Mouse (Mus musculus) midbrain, embryonic 14.5 days (tissue): Measurements from ENCODE around the gene Diaph2. TPM values are rescaled to one million over a fixed set of nuclear protein-coding genes. Genes with fewer than 3 reads are reported as not detected.
"Not testable (repeated sequence)": the region's sequence is repeated elsewhere in the genome, so short reads cannot be mapped to it uniquely, and the experiment has no call there.

ENCODE experiments used
- ATAC-seq: fragments of 200-750 bp; cut with Nextera tagmentation; 2 replicates; pipeline ENCODE4 v1.8.0; 2017; ENCODE audit warnings: moderate number of reproducible peaks, moderate library complexity; ENCODE audit not compliant: low FRiP score, low TSS enrichment
- DNase-seq: peaks from one replicate; pipeline ENCODE4 v3.0.0-alpha.2; 2015
- H3K27ac ChIP-seq: fragments of 300-500 bp; sonication (generic); replicated peaks from 2 replicates; pipeline ENCODE4 v1.5.1; 2014; ENCODE audit warnings: mild to moderate bottlenecking, low read depth, low read length, moderate library complexity
- H3K27me3 ChIP-seq: fragments of 300-500 bp; sonication (generic); 2 replicates; pipeline ENCODE4 v1.6.1; 2014; ENCODE audit warnings: low read length, control low read depth, mixed read lengths; ENCODE audit not compliant: control insufficient read depth, insufficient read depth
- H3K36me3 ChIP-seq: fragments of 300-500 bp; sonication (generic); 2 replicates; pipeline ENCODE4 v1.6.1; 2014; ENCODE audit warnings: low read length, control low read depth; ENCODE audit not compliant: control insufficient read depth, insufficient read depth
- H3K4me1 ChIP-seq: fragments of 300-500 bp; sonication (generic); 2 replicates; pipeline ENCODE4 v1.6.1; 2014; ENCODE audit warnings: mild to moderate bottlenecking, antibody characterized with exemption, low read length, control low read depth; ENCODE audit not compliant: control insufficient read depth, insufficient read depth
- H3K4me2 ChIP-seq: fragments of 300-500 bp; sonication (generic); 2 replicates; pipeline ENCODE4 v1.6.1; 2014; ENCODE audit warnings: mild to moderate bottlenecking, low read length, moderate library complexity
- H3K4me3 ChIP-seq: fragments of 300-500 bp; sonication (generic); replicated peaks from 2 replicates; pipeline ENCODE4 v1.5.1; 2014; ENCODE audit warnings: low read depth, low read length
- H3K9ac ChIP-seq: fragments of 300-500 bp; sonication (generic); replicated peaks from 2 replicates; pipeline ENCODE4 v1.6.1; 2014; ENCODE audit warnings: mild to moderate bottlenecking, low read length, moderate library complexity
- H3K9me3 ChIP-seq: fragments of 300-500 bp; sonication (generic); 2 replicates; pipeline ENCODE4 v1.6.1; 2016; ENCODE audit warnings: low read length, control low read depth, mixed read lengths; ENCODE audit not compliant: control insufficient read depth
- WGBS: fragments of 180-500 bp; shearing (Covaris S2); extraction: QIAGEN DNeasy Blood & Tissue Kit; methylation state at CpG from one replicate; pipeline ENCODE4 v1.1.7; 2014; 5-methylcytosine and 5-hydroxymethylcytosine counted together
- polyA plus RNA-seq: library from polyadenylated mRNA; unstranded; fragments of >200 nt; fragmentation: Nextera tagmentation; extraction: Ambion mirVana; gene quantifications from 2 replicates; pipeline ENCODE4 v1.2.1, GENCODE M21; 2014

The Diaph2 gene
- polyA plus RNA-seq, 1 experiment from 2014 or later, result 4.9 TPM

DNA sequence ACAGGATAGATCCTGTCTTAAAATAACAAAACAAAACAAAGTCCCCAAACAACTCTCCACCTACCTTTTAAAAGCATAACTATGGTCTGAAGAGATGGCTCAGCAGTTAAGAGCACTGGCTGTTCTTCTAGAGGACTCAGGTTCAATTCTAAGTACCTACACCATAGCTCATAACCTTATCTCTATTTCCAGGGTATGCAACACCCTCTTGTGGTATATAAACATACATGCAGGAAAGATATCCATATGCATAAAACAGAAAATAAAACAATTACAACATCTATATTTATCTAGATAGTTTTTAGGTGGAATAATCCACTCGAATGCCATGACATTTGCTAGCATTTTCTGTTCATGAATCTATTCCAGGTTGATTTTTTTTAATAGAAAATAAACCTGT, 27.2 kb downstream of the Diaph2 start:
- no peak overlapping the region for H3K4me2 ChIP-seq
- no peak overlapping the region for H3K4me3 ChIP-seq
- WGBS, result 85% methylated on average over 1 of the region's 1 CpGs
- H3K4me1 ChIP-seq, result no peaks in the 10 kb centered on the region
- no peak overlapping the region for H3K9ac ChIP-seq
- no peaks in the 10 kb centered on the region for H3K27me3 ChIP-seq
- DNase-seq (no peak), ATAC-seq (no peak)
- no peak overlapping the region for H3K27ac ChIP-seq
- H3K36me3 ChIP-seq, result no peaks in the 10 kb centered on the region
- H3K9me3 ChIP-seq, result no peaks in the 10 kb centered on the region

DNA sequence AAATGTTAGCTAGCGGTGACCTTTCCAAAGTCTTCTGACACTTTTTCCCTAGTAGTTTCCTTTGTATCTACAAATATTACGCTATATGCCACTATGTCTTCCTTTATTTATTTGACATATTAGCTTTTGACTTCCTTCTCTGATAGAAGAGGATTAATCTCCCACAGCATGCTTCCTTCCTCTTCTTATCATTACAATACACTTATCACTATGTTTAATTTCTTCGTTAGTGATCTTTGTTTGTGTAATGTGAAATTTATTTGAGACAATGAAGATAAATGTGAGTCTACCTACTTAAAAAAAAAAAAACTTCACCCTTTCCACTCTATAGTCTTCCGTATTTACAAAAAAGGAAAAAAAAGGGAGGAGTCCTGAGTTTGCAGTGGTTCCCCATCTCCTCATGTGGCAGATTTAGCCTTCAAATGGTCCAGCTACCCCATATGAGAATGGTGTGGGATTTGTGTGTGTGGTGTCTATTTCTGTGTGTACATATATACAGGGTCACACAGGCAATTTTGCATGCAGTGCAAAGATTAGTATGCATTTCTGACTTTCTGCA, 27.9 kb downstream of the Diaph2 start:
- Histone ChIP-seq H3K36me3 (no peaks in the 10 kb centered on the region), H3K27ac (no peak overlapping the region), H3K9me3 (no peaks in the 10 kb centered on the region), H3K4me2 (no peak overlapping the region), H3K4me3 (no peak overlapping the region), H3K4me1 (no peaks in the 10 kb centered on the region), H3K9ac (no peak overlapping the region), H3K27me3 (no peaks in the 10 kb centered on the region)
- no peak for DNase-seq
- ATAC-seq, result no peak
- WGBS, result 83% methylated on average over 4 of the region's 4 CpGs

DNA sequence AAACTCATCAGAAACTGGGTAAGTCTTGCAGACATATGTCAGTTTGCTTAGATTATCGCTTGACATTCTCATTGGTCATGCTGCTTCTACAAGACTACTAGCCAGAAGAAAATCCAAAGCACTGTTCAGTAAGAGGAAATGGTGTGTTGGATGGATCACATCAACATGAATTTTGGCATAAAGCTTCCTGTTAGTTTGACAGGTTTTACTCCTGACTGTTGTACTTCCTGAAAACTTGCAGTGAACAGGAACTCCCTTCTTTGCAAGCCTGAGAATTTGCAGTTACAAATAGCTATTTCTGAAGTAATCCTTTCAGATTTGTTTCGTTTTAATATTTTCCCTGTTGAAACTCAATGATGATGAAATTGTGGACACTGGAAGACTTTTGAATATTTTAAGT, 32.3 kb downstream of the Diaph2 start:
- WGBS, result 82% methylated on average over 2 of the region's 2 CpGs
- no peaks in the 10 kb centered on the region for H3K9me3 ChIP-seq
- H3K4me1 ChIP-seq, result no peaks in the 10 kb centered on the region
- H3K36me3 ChIP-seq, result no peaks in the 10 kb centered on the region
- DNase-seq, result no peak
- no peak overlapping the region for H3K4me2 ChIP-seq
- H3K27ac ChIP-seq, result no peak overlapping the region
- H3K9ac ChIP-seq, result no peak overlapping the region
- no peaks in the 10 kb centered on the region for H3K27me3 ChIP-seq
- H3K4me3 ChIP-seq, result no peak overlapping the region
- no peak for ATAC-seq

DNA sequence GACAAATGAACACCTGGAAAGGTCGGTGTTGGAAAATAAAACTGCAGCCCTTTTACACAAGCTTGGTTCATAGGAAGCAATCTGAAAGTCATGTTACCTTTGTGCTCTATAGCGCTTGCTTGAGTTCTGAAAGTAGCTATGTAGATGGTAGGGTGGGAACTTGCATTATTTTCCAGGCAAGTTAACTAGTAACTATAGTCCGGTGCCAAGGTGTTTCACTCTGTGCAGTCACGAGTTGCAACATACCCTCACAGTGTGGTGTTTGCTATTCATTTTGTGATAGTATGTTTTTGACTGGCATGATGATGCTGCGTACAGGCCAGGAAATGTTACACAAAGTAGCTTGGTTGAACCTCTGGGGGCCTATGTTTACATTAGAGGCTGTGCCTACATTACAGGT, 34.5 kb downstream of the Diaph2 start:
- 91% methylated on average over 5 of the region's 5 CpGs for WGBS
- H3K36me3 ChIP-seq, result no peaks in the 10 kb centered on the region
- ATAC-seq (no peak), DNase-seq (no peak)
- H3K27me3 ChIP-seq, result no peaks in the 10 kb centered on the region
- H3K4me1 ChIP-seq, result no peaks in the 10 kb centered on the region
- no peaks in the 10 kb centered on the region for H3K9me3 ChIP-seq
- no peak overlapping the region for H3K4me3 ChIP-seq
- H3K27ac ChIP-seq, result no peak overlapping the region
- H3K9ac ChIP-seq, result no peak overlapping the region
- H3K4me2 ChIP-seq, result no peak overlapping the region

DNA sequence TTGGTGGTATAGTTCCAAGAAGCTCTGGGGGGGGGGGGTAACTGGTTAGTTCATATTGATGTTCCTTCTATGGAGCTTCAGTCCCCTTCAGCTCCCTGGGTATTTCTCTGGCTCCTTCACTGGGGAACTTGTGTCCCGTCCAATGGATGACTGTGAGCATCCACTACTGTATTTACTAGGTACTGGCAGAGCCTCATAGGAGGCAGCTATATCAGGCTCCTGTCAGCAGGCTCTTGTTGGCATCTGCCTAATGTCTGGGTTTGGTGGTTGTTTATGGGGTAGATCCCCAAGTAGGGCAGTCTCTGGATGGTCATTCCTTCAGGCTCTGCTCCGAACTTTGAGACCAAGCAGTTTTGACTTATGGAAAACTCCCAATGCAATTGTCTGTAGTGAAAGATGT, 50.4 kb downstream of the Diaph2 start:
- H3K36me3 ChIP-seq, H3K27ac ChIP-seq, H3K4me2 ChIP-seq, H3K9ac ChIP-seq, H3K4me1 ChIP-seq, H3K4me3 ChIP-seq, DNase-seq, ATAC-seq, H3K9me3 ChIP-seq, H3K27me3 ChIP-seq: not testable (repeated sequence)
- WGBS, result 93% methylated on average over 2 of the region's 2 CpGs

DNA sequence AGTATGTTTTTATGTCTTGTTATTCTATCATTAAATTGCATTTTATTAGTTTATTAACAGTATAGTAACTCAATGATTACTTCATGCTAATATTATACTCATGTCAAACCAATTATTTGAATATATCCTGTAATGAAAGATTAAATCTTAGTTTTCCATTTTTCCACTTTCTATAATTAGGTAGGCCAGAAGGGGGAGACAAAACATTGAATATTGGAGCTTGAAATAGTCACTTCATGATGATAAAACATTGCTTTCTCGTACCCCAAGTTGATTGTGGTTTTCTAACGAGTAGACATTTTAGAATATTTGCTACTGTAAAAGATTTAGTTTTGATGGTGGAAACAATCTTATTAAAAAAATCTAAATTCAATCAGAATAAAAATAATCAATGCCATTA, 82.4 kb downstream of the Diaph2 start:
- Histone ChIP-seq H3K36me3 (no peaks in the 10 kb centered on the region), H3K27me3 (no peaks in the 10 kb centered on the region), H3K9me3 (no peaks in the 10 kb centered on the region), H3K4me2 (no peak overlapping the region), H3K4me1 (no peaks in the 10 kb centered on the region), H3K4me3 (no peak overlapping the region), H3K9ac (no peak overlapping the region), H3K27ac (no peak overlapping the region)
- DNase-seq, result peak; percentile 72
- WGBS, result 48% methylated on average over 2 of the region's 2 CpGs
- no peak for ATAC-seq

DNA sequence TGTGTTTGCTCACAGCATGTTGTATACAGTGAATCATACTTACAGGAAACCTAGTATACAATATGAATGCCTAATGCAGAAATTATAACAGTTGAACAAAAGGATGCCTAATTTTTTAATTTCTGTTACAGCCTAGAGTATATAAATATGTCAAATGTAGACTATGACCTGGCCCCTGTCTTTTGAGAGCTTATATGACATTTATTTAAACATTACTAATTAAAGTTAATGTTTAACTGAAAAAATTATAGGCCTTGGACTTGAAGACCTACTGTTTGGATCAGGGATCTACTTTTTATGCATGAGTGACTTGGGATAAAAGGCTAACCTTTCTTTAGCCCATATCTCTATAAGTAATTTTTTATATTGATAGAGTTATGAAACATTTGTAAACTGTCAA, 84.3 kb downstream of the Diaph2 start:
- Histone ChIP-seq H3K4me2 (no peak overlapping the region), H3K9me3 (no peaks in the 10 kb centered on the region), H3K4me3 (no peak overlapping the region), H3K27me3 (no peaks in the 10 kb centered on the region), H3K36me3 (no peaks in the 10 kb centered on the region), H3K9ac (no peak overlapping the region), H3K27ac (no peak overlapping the region), H3K4me1 (no peaks in the 10 kb centered on the region)
- no peak for ATAC-seq
- DNase-seq, result no peak

DNA sequence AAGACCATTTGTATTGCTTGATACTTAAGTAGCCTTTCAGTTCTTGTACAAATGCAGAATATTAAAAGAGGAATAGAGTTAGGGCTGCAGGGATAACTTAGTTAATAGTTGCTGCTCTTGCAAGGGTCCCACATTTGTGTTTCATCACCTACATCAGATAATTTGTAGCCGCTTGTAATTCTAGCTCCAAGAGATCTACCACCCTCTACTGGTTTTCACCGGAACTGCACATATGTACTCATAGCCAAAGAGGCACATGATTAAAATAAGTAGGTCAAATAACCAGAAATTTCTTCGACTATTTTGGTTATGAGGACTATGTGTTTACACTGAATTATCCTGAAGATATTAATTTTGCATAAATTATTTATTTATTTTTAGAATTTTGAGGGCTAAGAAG, 134.9 kb downstream of the Diaph2 start:
- Histone ChIP-seq H3K4me3 (no peak overlapping the region), H3K36me3 (no peaks in the 10 kb centered on the region), H3K4me2 (no peak overlapping the region), H3K9me3 (no peaks in the 10 kb centered on the region), H3K27ac (no peak overlapping the region), H3K4me1 (no peaks in the 10 kb centered on the region), H3K27me3 (no peaks in the 10 kb centered on the region), H3K9ac (no peak overlapping the region)
- ATAC-seq (no peak), DNase-seq (peak; percentile 28)
- WGBS, result 18% methylated on average over 3 of the region's 3 CpGs

DNA sequence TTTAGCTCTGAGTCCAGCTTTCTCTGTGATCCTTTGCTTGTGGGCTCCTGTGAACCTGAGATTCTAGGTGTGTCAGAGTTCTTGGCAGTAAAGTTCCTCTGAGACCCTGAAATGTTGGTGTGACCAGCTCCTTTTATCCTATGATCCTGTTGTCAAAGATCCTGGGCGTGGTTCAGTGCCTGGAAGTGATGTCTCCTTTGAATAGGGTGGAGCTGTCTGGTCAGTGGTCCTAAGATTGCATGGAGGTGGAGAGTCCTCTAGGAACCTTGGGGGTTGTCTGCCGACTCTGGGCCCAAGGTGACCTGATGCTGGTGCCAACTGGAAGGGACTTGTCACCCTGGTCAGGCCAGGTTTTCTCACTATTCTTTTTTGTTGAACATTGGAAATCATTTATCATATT, 176.3 kb downstream of the Diaph2 start:
- Histone ChIP-seq H3K9me3 (no peaks in the 10 kb centered on the region), H3K4me1 (no peaks in the 10 kb centered on the region), H3K27me3 (no peaks in the 10 kb centered on the region), H3K36me3 (no peaks in the 10 kb centered on the region), H3K9ac (no peak overlapping the region), H3K4me2 (no peak overlapping the region), H3K27ac (no peak overlapping the region), H3K4me3 (no peak overlapping the region)
- ATAC-seq (no peak), DNase-seq (no peak)
- WGBS, result 90% methylated on average over 2 of the region's 2 CpGs
